In the genomic region with DNA sequence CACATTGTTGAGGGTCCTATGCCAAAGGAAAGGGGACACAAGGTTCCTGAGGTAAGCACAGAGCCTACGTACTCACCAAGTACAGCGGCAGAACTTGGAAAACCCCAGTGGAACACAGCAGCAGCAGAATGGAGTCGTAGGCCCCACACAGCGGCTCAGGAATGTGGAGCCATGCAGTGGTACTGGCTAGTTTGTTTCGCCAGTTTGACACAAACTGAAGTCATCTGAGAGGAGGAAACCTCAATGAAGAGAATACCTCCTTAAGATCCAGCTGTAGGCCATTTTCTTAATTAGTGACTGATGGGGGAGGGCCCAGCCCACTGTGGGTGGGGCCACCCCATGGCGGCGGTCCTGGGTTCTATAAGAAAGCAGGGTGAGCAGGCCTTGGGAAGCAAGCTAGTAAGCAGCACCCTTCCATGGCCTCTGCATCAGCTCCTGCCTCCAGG, we compare ENCODE assay signal across 9 mouse cellular contexts. TPM values are rescaled to one million over a fixed set of nuclear protein-coding genes. Genes with fewer than 3 reads are reported as not detected.
DNase-seq lines count a peak whose midpoint lies in the region; ATAC-seq and TF ChIP-seq lines count a peak whose summit lies in the region.
"Had no signal": no experiment of that assay in that cellular context is flagged by ENCODE, and none has a peak within 500 bp of the region (broad histone marks: within the 10 kb centered on the region; RNA-seq: fewer than 3 reads in every experiment).

No protein-coding gene starts in this region.

- no peak for TF ChIP-seq POLR2A in limb, embryonic 14.5 days (IDR thresholded peaks at IDR 0.05; ENCODE audit: borderline replicate concordance, extremely low read depth, insufficient read depth, insufficient read length)

- WGBS in intestine, embryonic 15.5 days = 64% methylated on average over 7 of the region's 7 CpGs
- 62% methylated on average over 7 of the region's 7 CpGs for WGBS in intestine, embryonic 16.5 days
- WGBS in limb, embryonic 14.5 days = 38% methylated on average over 7 of the region's 7 CpGs

- no peak for TF ChIP-seq CTCF in E14TG2a.4 (conservative IDR thresholded peaks at IDR 0.05; ENCODE audit: low read length)

- peaks cover 16% of the 10 kb centered on the region for H3K4me1 ChIP-seq in intestine, embryonic 15.5 days (replicated peaks)
- peaks cover 12% of the 10 kb centered on the region for H3K4me1 ChIP-seq in intestine, embryonic 16.5 days (ENCODE audit: control insufficient read depth, insufficient read depth, low read length)
- peaks cover 73% of the 10 kb centered on the region for H3K4me1 ChIP-seq in E14TG2a.4 (replicated peaks; ENCODE audit: low read depth, low read length)
- H3K4me1 ChIP-seq in limb, embryonic 14.5 days (ENCODE audit: control insufficient read depth, insufficient read depth, low read length) = peaks cover 11% of the 10 kb centered on the region

- no peak overlapping the region for H3K27ac ChIP-seq in intestine, embryonic 15.5 days
- H3K27ac ChIP-seq in intestine, embryonic 16.5 days (ENCODE audit: low read length) = no peak overlapping the region
- H3K27ac ChIP-seq in limb, embryonic 14.5 days (replicated peaks; ENCODE audit: low read depth, low read length) = 0 out of 2 replicates have a peak overlapping the region, but pooled peaks have one; percentile 39

- no peaks in the 10 kb centered on the region for H3K27me3 ChIP-seq in intestine, embryonic 15.5 days (replicated peaks)
- H3K27me3 ChIP-seq in intestine, embryonic 16.5 days (replicated peaks; ENCODE audit: control insufficient read depth, insufficient read depth, low read length) = no peaks in the 10 kb centered on the region
- no peaks in the 10 kb centered on the region for H3K27me3 ChIP-seq in E14TG2a.4 (ENCODE audit: insufficient read depth, low read length)
- H3K27me3 ChIP-seq in limb, embryonic 14.5 days (ENCODE audit: control insufficient read depth, insufficient read depth, low read length) = 0 out of 2 replicates have a peak, but pooled peaks cover 4% of the 10 kb centered on the region

- H3K9ac ChIP-seq in intestine, embryonic 15.5 days = no peak overlapping the region
- H3K9ac ChIP-seq in intestine, embryonic 16.5 days (ENCODE audit: low read depth, low read length) = no peak overlapping the region
- no peak overlapping the region for H3K9ac ChIP-seq in limb, embryonic 14.5 days (ENCODE audit: low read depth, low read length, severe bottlenecking)

- H3K9me3 ChIP-seq in intestine, embryonic 15.5 days = no peaks in the 10 kb centered on the region
- H3K9me3 ChIP-seq in intestine, embryonic 16.5 days (ENCODE audit: control insufficient read depth, low read length) = no peaks in the 10 kb centered on the region
- no peaks in the 10 kb centered on the region for H3K9me3 ChIP-seq in E14TG2a.4 (ENCODE audit: low read length)
- H3K9me3 ChIP-seq in limb, embryonic 14.5 days (ENCODE audit: control insufficient read depth, low read length) = no peaks in the 10 kb centered on the region

- H3K4me3 ChIP-seq in intestine, embryonic 15.5 days (replicated peaks) = no peak overlapping the region
- H3K4me3 ChIP-seq in intestine, embryonic 16.5 days (ENCODE audit: low read length) = no peak overlapping the region
- peak overlapping the region; percentile 52 for H3K4me3 ChIP-seq in E14TG2a.4 (replicated peaks; ENCODE audit: low read length)
- H3K4me3 ChIP-seq in limb, embryonic 14.5 days (replicated peaks; ENCODE audit: low read length) = peak overlapping the region; percentile 6; the same call in 1 of the 2 replicates
- H3K4me3 ChIP-seq: myocyte had no signal

- peak; percentile 47 for DNase-seq in CD4-positive helper T cell, adult 2 months (ENCODE audit: low read depth, low spot score)
- no peak for DNase-seq in limb, embryonic 14.5 days (ENCODE audit: low spot score)
- no peak for DNase-seq in frontal cortex, adult 2 months (ENCODE audit: extremely low spot score in 1 of 2, low spot score in 1 of 2)
- DNase-seq in B cell, adult 2 months = no peak

- no peaks in the 10 kb centered on the region for H3K36me3 ChIP-seq in intestine, embryonic 15.5 days
- no peaks in the 10 kb centered on the region for H3K36me3 ChIP-seq in intestine, embryonic 16.5 days (ENCODE audit: control insufficient read depth, insufficient read depth, low read length)
- no peaks in the 10 kb centered on the region for H3K36me3 ChIP-seq in E14TG2a.4 (ENCODE audit: insufficient read depth, low read length)
- no peaks in the 10 kb centered on the region for H3K36me3 ChIP-seq in limb, embryonic 14.5 days (ENCODE audit: control insufficient read depth, insufficient read depth, low read length)

- ATAC-seq in intestine, embryonic 15.5 days = no peak
- ATAC-seq in intestine, embryonic 16.5 days = no peak
- ATAC-seq in limb, embryonic 14.5 days (ENCODE audit: low FRiP score, low read depth) = peak; percentile 10; the same call in 1 of the 2 replicates
- ATAC-seq in inflammation-experienced regulatory T-cells, adult 6 months = no peak

- 0 out of 2 replicates have a peak overlapping the region, but pooled peaks have one; percentile 43 for H3K4me2 ChIP-seq in intestine, embryonic 15.5 days (replicated peaks)
- no peak overlapping the region for H3K4me2 ChIP-seq in intestine, embryonic 16.5 days (ENCODE audit: low read depth, low read length)
- peak overlapping the region; percentile 93 for H3K4me2 ChIP-seq in limb, embryonic 14.5 days (replicated peaks; ENCODE audit: low read depth, low read length, severe bottlenecking)

RNA-seq across cellular contexts. Expression of a gene that starts 1.1 kb away (rescaled TPM):
- polyA plus RNA-seq in intestine, embryonic 15.5 days (2015; fragmentation: Nextera tagmentation; extraction: Ambion mirVana) = 18.0 and 18.5 TPM in 2 replicates
- polyA plus RNA-seq in intestine, embryonic 16.5 days (2015; fragmentation: Nextera tagmentation; extraction: Ambion mirVana) = 13.9 and 14.6 TPM in 2 replicates
- polyA plus RNA-seq in limb, embryonic 14.5 days (2012; rRNA removed) = 27.4 TPM in 2 replicates
- 29.2 and 36.1 TPM in 2 replicates for polyA plus RNA-seq in limb, embryonic 14.5 days (2014; fragmentation: Nextera tagmentation; extraction: Ambion mirVana)
- polyA plus RNA-seq in inflammation-experienced regulatory T-cells, adult 6 months (2017; shearing (Covaris generic)) = 10 to 100 TPM; 17.5 to 19.2 (median 18.0) TPM
- 3.8 TPM in 2 replicates for polyA plus RNA-seq in frontal cortex, adult 2 months (2012; rRNA removed)

Comparison
In these comparisons a context has a peak if more than half of its experiments do, and no peak if none do; other contexts are left out.
1. H3K4me3 ChIP-seq: peak in E14TG2a.4 (single experiment) and limb, embryonic 14.5 days (single experiment); none in intestine, embryonic 15.5 days (single experiment) and intestine, embryonic 16.5 days (single experiment).